12 mouse cellular contexts compared by ENCODE assay signal in the genomic region with DNA sequence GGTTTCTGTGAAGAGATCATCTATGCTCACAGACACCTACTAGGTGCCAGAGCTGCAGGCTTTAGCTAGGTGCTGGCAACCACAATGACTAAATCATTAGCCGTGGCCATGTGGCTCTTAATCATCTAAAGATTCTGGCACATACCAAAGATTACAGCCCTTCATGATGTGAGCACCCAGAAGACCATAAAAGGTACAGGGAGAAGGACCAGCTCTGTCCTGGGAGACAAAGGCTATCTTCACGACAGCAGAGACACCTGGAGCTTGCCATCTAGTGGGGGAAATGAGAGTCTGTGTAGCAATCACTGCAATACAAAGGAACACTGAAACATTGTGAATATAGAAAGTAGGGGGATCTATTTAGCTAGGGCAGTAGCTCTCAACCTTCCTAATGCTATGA.
DNase-seq lines count a peak whose midpoint lies in the region; ATAC-seq and TF ChIP-seq lines count a peak whose summit lies in the region.
"Had no signal": no experiment of that assay in that cellular context is flagged by ENCODE, and none has a peak within 500 bp of the region (broad histone marks: within the 10 kb centered on the region; RNA-seq: fewer than 3 reads in every experiment).

No protein-coding gene starts in this region.

- H3K4me3 ChIP-seq in gastrocnemius, adult 2 months: no peak overlapping the region
- H3K4me3 ChIP-seq in lung, embryonic 14.5 days (ENCODE audit: low read depth, low read length): no peak overlapping the region
- H3K4me3 ChIP-seq in neural tube, embryonic 14.5 days (ENCODE audit: low read depth, low read length): no peak overlapping the region
- H3K4me3 ChIP-seq: embryonic facial prominence, embryonic 12.5 days; hindbrain, embryonic 15.5 days; midbrain, embryonic 12.5 days had no signal

- H3K27ac ChIP-seq in gastrocnemius, adult 2 months: no peak overlapping the region
- no peak overlapping the region for H3K27ac ChIP-seq in lung, embryonic 14.5 days (ENCODE audit: low read depth)
- no peak overlapping the region for H3K27ac ChIP-seq in neural tube, embryonic 14.5 days (ENCODE audit: low read depth, low read length)
- H3K27ac ChIP-seq: embryonic facial prominence, embryonic 12.5 days; hindbrain, embryonic 15.5 days; midbrain, embryonic 12.5 days had no signal

- POLR2A ChIA-PET in Patski (lab: Charles Lee): interaction anchor here (0.7 kb wide), 1 partner anchor 42 kb away, joined by 3 read pairs; no protein-coding TSS in a partner anchor

- in situ Hi-C loops in Patski (cut with MboI; ENCODE audit: low pct_unique_long_range_greater_than_20kb): loop anchor here (5.0 kb wide), 1 partner anchor 246 kb away; no protein-coding TSS in a partner anchor

- H3K9ac ChIP-seq in lung, embryonic 14.5 days: no peak overlapping the region
- H3K9ac ChIP-seq in neural tube, embryonic 14.5 days (replicated peaks; ENCODE audit: low read depth, low read length): no peak overlapping the region
- H3K9ac ChIP-seq: embryonic facial prominence, embryonic 12.5 days; hindbrain, embryonic 15.5 days; midbrain, embryonic 12.5 days had no signal

- CTCF ChIA-PET in Patski (lab: Charles Lee): interaction anchor here (0.8 to 1.7 kb wide), 8 partner anchors 8 to 271 kb away, joined by 3 to 7 read pairs (median 4); no protein-coding TSS in a partner anchor

- 31% methylated on average over 2 of the region's 2 CpGs for WGBS in lung, embryonic 14.5 days
- 46% methylated on average over 2 of the region's 2 CpGs for WGBS in neural tube, embryonic 14.5 days

- TF ChIP-seq CTCF in gastrocnemius, adult 2 months (IDR thresholded peaks at IDR 0.05): peak; percentile 6; the same call in 1 of the 2 replicates
- TF ChIP-seq CTCF in lung, embryonic 14.5 days (IDR thresholded peaks at IDR 0.05; ENCODE audit: low read depth): peak; percentile 40
- TF ChIP-seq CTCF in Patski (IDR thresholded peaks at IDR 0.05): peak; percentile 62

- DNase-seq in gastrocnemius, adult 2 months: no peak
- DNase-seq in gastrocnemius, postnatal 14 days: no peak
- peak; percentile 11 for DNase-seq in lung, embryonic 14.5 days
- DNase-seq in lung, adult 18-20 months: no peak
- DNase-seq in Patski (ENCODE audit: low read depth, low spot score): no peak
- no peak for DNase-seq in T-cell, adult 2 months (ENCODE audit: low spot score)
- DNase-seq: lung, adult 2 months; right cerebral cortex, postnatal 14 days had no signal

- H3K4me2 ChIP-seq in lung, embryonic 14.5 days: no peak overlapping the region
- no peak overlapping the region for H3K4me2 ChIP-seq in neural tube, embryonic 14.5 days (ENCODE audit: low read depth, low read length)
- H3K4me2 ChIP-seq: embryonic facial prominence, embryonic 12.5 days; hindbrain, embryonic 15.5 days; midbrain, embryonic 12.5 days had no signal

- H3K27me3 ChIP-seq in lung, embryonic 14.5 days (ENCODE audit: insufficient read depth, low read length): no peaks in the 10 kb centered on the region
- no peaks in the 10 kb centered on the region for H3K27me3 ChIP-seq in Patski
- H3K27me3 ChIP-seq in neural tube, embryonic 14.5 days (ENCODE audit: control insufficient read depth, insufficient read depth, low read length): no peaks in the 10 kb centered on the region
- H3K27me3 ChIP-seq: embryonic facial prominence, embryonic 12.5 days; hindbrain, embryonic 15.5 days had no signal

- H3K36me3 ChIP-seq in lung, embryonic 14.5 days (ENCODE audit: insufficient read depth): no peaks in the 10 kb centered on the region
- H3K36me3 ChIP-seq in neural tube, embryonic 14.5 days (ENCODE audit: control insufficient read depth, insufficient read depth, low read length): no peaks in the 10 kb centered on the region
- H3K36me3 ChIP-seq: embryonic facial prominence, embryonic 12.5 days; hindbrain, embryonic 15.5 days; midbrain, embryonic 12.5 days had no signal

- no peaks in the 10 kb centered on the region for H3K4me1 ChIP-seq in lung, embryonic 14.5 days (ENCODE audit: insufficient read depth)
- no peaks in the 10 kb centered on the region for H3K4me1 ChIP-seq in neural tube, embryonic 14.5 days (ENCODE audit: control insufficient read depth, insufficient read depth, low read length)
- H3K4me1 ChIP-seq: midbrain, embryonic 12.5 days had no signal

- intact Hi-C loops in gastrocnemius, adult 2 months (cut with DNase I): no loop called here
- intact Hi-C loops in gastrocnemius, postnatal 14 days (cut with DNase I; ENCODE audit: low total_unique reads): no loop called here

- no peak for ATAC-seq in lung, embryonic 14.5 days (ENCODE audit: insufficient read depth)
- no peak for ATAC-seq in Patski
- ATAC-seq in neural tube, embryonic 14.5 days (ENCODE audit: low read depth): peak; percentile 57; the same call in 1 of the 2 replicates

- no peaks in the 10 kb centered on the region for H3K9me3 ChIP-seq in lung, embryonic 14.5 days (ENCODE audit: low read depth, low read length)
- no peaks in the 10 kb centered on the region for H3K9me3 ChIP-seq in neural tube, embryonic 14.5 days (ENCODE audit: control insufficient read depth, low read length)
- H3K9me3 ChIP-seq: embryonic facial prominence, embryonic 12.5 days; hindbrain, embryonic 15.5 days; midbrain, embryonic 12.5 days had no signal

Comparison
In these comparisons a context has a peak if more than half of its experiments do, and no peak if none do; other contexts are left out.
1. CTCF ChIP-seq: peak in every context shown above with its lines; median percentile 62 in Patski; 40 in lung, embryonic 14.5 days; 6 in gastrocnemius, adult 2 months.